Mouse (Mus musculus) heart, adult 8-10 months (tissue): Measurements from ENCODE around the gene Ifnlr1. TPM values are rescaled to one million over a fixed set of nuclear protein-coding genes. Genes with fewer than 3 reads are reported as not detected.
A peak's percentile ranks its signal among the peaks of the same experiment; 100 is the strongest.
"Not testable (repeated sequence)": the region's sequence is repeated elsewhere in the genome, so short reads cannot be mapped to it uniquely, and the experiment has no call there.

Experiments
- DNase-seq: peaks from one replicate; pipeline ENCODE4 v3.0.0; 2022; ENCODE audit warnings: low spot score
- total RNA-seq, 4 experiments: library from RNA; stranded (reverse); gene quantifications; 2 replicates each; pipeline ENCODE4 v1.2.4; 2022

Ifnlr1 gene
- total RNA-seq, 4 experiments from 2014 or later = 2.0 to 3.3 (median 2.6) TPM

GRCm38 (mm10) chr4:135684731-135685130 is 1.4 kb upstream of the Ifnlr1 start:
- no peak for DNase-seq

GRCm38 (mm10) chr4:135686568-135686953 is 474 bp downstream of the Ifnlr1 start:
- DNase-seq = no peak

- DNase-seq = no peak
These were observed 3.7 kb downstream of the Ifnlr1 start for GRCm38 (mm10) chr4:135689797-135690196.

GRCm38 (mm10) chr4:135690241-135690640 is 4.2 kb downstream of the Ifnlr1 start:
- no peak for DNase-seq

- DNase-seq = no peak
These were observed 6.8 kb downstream of the Ifnlr1 start for GRCm38 (mm10) chr4:135692916-135693315.

GRCm38 (mm10) chr4:135698498-135698897 is 12.4 kb downstream of the Ifnlr1 start:
- no peak for DNase-seq

- DNase-seq = no peak
These were observed 17.4 kb downstream of the Ifnlr1 start for GRCm38 (mm10) chr4:135703497-135703896.

- DNase-seq = peak; percentile 56
These were observed 17.9 kb downstream of the Ifnlr1 start for GRCm38 (mm10) chr4:135704016-135704415.

- DNase-seq = no peak
These were observed 20.0 kb downstream of the Ifnlr1 start for GRCm38 (mm10) chr4:135706045-135706444.

- peak; percentile 76 for DNase-seq
These were observed 23.0 kb downstream of the Ifnlr1 start for GRCm38 (mm10) chr4:135709072-135709564.

- no peak for DNase-seq
These were observed 23.5 kb downstream of the Ifnlr1 start for GRCm38 (mm10) chr4:135709621-135710020.

GRCm38 (mm10) chr4:135710392-135710791 is 24.3 kb downstream of the Ifnlr1 start:
- no peak for DNase-seq

GRCm38 (mm10) chr4:135714776-135715175 is 28.7 kb downstream of the Ifnlr1 start:
- DNase-seq = peak; percentile 28

- not testable (repeated sequence) for DNase-seq
These were observed 30.4 kb downstream of the Ifnlr1 start for GRCm38 (mm10) chr4:135716438-135716837.

GRCm38 (mm10) chr4:135722540-135723290 is 36.6 kb downstream of the Ifnlr1 start:
- DNase-seq = no peak

- peak; percentile 25 for DNase-seq
These were observed 40.3 kb downstream of the Ifnlr1 start for GRCm38 (mm10) chr4:135726416-135726815.

GRCm38 (mm10) chr4:135727817-135728216 is 41.7 kb downstream of the Ifnlr1 start, which contains the start of gene Il22ra1:
Gene Il22ra1, plus strand, starts transcription at chr4:135728172.
- no peak for DNase-seq

GRCm38 (mm10) chr4:135730204-135730603 is 44.1 kb downstream of the Ifnlr1 start:
- DNase-seq = no peak

GRCm38 (mm10) chr4:135730951-135731350 is 44.9 kb downstream of the Ifnlr1 start:
- DNase-seq = no peak

GRCm38 (mm10) chr4:135733901-135734300 is 47.8 kb downstream of the Ifnlr1 start:
- DNase-seq = no peak

- no peak for DNase-seq
These were observed 50.8 kb downstream of the Ifnlr1 start for GRCm38 (mm10) chr4:135736903-135737302.

- no peak for DNase-seq
These were observed 52.1 kb downstream of the Ifnlr1 start for GRCm38 (mm10) chr4:135738237-135738636.

- DNase-seq = no peak
These were observed 53.1 kb downstream of the Ifnlr1 start for GRCm38 (mm10) chr4:135739148-135739547.
